Mouse (Mus musculus): ENCODE measurements around the gene Ears2.

Gene Ears2

DNA sequence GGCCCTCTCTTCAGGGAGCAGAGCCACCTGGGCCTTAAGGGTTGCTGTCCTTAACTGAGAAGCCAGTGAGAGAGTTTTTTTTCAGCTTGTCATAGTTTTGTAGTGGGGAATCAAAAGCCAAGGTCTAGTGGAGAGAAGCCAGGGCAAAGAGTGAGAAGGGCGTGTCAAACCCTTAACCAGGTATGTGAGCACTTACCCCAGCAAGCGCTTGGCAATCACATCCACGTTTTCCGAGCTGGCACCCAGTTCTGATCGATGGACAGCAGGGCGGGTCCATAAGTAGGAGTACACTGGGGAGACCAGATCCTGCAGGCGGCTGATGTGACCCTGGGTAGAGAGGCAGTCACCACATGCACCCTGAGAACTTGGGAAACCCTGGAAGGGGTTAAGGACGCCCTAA, 23.0 kb downstream of the Ears2 start:
- DNase-seq: no peak

DNA sequence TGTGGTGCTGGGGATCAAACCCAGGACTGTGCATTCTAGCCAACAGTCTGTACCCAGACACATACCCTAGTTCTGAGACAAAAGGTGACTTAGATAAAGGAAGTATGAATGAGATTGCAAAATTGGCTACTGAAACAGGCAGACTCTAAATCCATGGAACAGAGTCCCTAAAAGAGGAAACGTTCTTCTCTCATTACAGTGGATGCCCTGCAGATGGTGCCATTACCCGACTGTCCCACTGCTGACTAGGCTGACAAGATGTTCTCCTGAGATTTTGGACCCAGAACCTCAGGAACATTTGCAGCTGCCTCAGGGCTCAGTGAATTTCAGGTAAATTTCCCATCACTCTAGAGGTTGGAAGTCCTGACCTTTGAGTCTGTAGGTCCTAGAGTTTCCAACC, 32.7 kb downstream of the Ears2 start:
- no peak for DNase-seq

DNA sequence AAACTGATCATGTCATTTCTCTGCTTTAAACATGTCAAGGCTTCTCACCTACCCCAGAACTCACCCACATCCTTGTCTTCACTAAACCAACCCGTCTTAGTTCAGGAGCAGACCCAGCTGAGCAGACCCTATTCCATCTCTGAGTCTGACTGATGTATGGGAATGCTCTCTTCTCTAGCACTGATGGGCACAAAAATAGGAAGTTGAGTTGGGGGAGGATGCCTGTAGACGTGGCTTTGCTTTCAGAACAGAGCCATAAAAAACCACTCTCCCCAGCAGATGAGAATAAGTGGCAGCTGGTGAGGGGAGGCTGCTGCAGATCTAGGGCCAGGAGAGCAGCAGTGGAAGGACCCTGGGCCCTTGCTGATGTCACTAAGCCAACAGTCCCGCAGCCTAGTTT, 33.7 kb downstream of the Ears2 start:
- DNase-seq: no peak

DNA sequence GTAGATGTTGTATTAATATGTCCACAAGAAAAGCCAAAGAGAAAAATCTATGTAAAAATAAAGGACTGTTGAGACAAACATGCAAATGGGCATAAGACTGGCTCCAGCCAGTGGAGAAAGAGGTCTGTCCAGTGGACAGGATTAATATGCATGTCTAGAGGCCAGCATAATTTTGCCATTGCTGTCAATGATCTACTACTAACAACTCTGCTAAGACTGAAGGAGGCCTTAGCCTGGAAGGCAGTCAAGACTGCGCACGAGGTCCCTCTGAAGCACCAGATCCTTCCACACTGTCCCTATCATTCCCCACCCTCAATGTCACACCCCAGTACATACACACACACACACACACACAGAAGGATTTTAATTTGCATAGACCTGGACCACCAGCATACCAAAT, 44.9 kb downstream of the Ears2 start:
- DNase-seq: no peak

DNA sequence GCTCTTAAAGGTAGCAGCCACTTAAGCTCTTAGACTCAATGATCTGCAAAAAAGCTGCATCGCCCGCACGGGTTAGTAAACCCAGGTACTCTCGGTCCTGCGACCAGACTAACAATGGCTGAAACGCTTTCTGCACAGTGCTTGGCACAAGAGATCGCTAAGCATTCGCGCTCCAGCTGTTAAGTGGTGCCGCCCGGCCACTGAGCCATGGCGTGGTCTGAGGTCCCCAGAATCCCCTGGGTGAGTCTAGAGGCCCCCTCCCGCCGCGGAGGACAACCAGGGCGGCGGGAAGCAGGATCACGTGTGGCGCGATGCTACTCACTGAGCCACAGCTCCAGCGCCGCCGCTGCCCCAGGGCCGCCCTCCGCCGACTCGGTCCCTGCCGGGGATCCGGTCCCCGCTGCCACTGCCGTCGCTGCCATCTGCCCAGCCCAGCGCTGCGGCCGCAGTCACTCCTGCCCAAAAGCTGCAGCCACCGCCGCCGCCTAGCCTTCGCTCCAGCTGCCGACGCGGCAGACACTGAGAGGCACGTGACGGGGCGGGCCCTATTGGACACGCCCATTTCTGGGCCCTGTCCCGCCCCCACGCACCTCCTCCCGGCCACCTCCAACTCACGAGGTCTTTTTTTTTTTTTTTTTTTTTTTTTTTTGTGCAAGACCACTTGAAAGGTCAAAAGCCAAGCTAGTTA, 46.3 kb downstream of the Ears2 start, which contains the start of gene Gga2:
Gene Gga2 (minus strand): TSS at position 556 of the 688 bp plus-strand sequence.
- peak; percentile 89 for DNase-seq

DNA sequence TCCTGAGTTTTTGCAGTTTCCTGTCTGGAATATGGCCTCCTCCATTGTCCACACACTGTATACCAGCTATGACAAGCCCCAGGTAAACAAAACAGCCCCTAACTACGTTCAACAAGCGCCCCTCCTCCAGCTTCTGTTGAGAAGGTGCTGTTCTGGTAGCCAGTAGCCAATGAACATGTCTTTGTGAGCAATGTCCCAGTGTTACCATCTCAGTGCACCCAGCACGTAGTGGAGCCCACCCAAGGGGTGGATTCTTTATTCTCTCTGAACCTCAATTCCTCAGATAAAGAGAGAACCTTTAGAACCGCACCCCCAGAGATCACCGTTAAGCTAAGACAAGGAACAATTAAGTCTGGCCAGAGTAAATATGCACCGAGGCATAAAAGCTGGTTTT, 46.8 kb downstream of the Ears2 start:
- no peak for DNase-seq

DNA sequence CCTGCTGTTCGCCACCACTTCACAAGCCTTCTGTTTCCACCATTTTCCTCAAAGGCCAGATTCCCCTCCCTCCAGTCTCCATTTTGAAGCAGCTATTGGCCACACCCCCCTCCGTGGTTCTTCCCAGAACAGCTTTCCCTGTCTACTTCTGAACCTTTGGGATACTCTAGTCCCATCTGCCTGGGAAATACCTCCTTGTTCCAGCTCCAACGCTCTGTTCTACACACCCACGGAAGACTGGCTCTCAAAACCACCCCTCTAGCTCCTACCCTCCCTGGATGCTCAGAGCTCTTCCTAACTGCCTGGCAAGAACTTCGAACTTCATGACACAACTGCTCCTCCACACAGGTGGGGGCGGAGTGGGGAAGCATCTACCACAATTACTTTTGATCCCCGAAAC, 48.1 kb downstream of the Ears2 start:
- no peak for DNase-seq

DNA sequence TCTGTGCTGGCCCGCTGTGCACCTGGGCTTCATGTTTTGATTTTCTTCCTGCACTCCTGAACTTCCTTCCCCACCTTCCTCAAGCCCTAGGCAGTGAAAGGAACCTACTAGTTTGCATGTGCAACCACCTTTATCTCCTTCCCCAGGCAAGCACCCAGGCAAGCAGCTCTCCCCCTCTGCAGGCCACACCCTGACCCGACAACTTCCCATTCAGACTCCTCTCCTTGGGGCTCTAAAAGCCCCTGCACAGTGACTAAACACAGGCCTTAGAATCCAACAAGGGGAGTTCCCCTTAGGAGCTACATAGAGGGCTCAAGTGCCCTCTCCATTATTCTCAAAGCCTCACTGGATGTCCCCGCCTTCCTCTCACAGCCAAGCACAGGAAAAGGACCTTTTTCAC, 48.8 kb downstream of the Ears2 start:
- no peak for DNase-seq

DNA sequence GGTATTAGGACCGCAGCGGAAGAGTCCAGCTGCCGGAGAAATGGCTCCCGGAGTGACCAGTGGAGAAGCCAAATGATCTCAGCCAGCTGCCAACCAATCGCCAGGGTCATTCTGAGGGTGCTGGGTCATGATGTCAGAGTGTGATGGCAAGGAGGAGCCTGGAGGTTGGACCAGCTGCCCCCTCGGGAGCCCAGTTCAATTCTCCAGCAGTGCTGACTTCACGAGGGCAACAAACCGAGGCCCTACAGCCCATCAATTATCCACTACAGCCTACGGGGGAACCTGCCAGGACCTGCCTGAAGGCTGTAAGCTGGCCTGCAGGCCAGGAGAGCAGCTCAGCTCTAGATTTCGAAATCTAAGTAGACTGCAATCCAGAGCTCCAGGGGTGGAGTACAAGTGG, 51.3 kb downstream of the Ears2 start:
- no peak for DNase-seq

DNA sequence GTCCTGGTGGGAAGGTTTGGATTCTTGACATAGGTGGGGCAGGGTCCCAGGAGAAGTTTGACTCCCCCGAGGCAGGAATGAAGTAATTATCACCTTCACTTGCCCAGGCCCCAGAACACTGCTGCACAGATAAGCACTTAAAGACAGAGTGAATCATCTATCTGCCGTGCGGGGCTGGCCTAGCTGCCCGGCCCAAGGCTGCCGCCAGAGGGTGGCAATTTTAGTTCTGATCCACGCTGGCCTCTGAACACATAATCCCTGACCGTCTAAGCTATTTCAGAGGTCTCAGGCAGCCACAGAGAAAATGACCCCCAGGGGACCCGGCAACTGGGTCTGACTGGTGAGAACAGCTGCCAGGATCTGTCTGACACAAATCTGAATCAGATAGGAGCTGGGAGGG, 52.0 kb downstream of the Ears2 start:
- DNase-seq: no peak

DNA sequence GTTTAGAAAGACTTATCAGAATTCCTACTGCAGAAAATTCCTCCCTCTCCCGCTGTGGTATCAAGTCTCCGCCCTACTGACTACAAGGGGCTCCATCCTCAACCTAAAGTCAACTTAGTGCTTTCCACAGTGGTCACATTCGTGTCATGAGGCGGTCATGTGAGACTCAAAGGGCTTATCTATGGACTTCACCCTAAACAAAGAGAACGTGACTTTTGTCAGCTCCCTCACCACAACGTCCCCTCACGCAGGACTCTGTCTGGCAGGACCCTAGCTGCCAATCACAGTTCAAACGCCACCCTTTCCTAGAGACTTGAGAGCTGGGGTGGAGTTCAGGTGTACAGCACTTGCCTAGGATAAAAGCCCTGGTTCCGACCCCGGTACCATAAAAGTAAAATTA, 54.1 kb downstream of the Ears2 start:
- DNase-seq: no peak

DNA sequence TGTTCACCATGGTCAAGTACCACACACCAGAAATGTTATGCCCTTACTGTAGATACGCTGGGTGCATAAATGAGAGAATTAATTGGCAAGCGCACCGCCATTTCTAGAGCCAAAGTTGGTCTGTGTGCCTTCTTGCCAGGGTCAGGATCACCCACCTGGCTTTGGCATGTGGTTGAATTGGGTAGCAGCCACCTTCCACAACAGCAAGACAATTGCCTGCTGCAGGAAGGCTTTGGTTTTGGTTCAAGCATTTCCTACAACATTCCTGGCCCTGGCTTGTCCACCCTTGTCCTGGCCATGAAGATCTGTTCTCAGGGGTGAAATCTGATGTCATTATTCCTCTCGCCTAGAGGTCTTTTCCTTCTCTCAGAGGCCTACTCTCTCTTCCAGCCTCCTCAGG, 54.7 kb downstream of the Ears2 start:
- DNase-seq: no peak

DNA sequence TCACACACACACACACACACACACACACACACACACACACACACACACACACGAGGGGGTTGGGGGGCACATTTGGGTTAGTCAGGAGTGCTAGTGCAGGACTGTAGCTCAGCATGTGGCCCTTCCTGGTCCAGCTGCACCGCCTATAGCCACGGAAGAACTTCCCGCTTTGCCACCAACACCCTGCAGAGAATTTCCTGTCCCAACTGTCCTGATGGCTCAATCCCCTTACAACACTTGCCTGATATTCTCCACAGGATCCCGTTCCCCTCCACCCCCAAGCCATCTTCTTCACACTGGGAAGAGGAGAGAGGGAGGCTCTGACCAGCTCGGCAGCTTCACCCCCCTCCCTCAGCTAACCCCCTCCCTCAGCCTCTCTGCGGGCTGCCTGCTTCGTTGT, 66.7 kb downstream of the Ears2 start:
- DNase-seq: no peak

DNA sequence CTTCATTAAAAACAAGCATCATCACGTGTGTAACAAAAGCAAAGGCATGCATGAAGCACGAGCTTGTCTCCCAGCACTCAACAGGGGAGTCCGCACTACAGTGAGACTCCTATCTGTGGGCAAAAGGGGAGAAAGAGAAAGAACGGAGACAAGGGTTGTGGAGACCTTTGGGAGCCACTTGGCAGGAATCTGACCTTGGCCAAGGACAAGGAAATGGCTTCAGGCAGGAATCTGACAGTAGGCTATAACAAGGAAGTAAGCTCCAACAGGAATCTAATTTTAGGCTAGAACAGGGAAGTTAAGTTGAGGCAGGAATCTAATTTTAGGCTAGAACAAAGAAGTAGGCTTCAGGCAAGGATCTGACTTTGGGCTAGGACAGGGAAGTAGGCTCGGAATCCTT, 71.1 kb downstream of the Ears2 start:
- no peak for DNase-seq

Measured in cerebellum, adult 11-12 months (tissue).